Mouse (Mus musculus): ENCODE results near the gene Miga2.
A peak's percentile ranks its signal among the peaks of the same experiment; 100 is the strongest.

Gene Miga2

DNA sequence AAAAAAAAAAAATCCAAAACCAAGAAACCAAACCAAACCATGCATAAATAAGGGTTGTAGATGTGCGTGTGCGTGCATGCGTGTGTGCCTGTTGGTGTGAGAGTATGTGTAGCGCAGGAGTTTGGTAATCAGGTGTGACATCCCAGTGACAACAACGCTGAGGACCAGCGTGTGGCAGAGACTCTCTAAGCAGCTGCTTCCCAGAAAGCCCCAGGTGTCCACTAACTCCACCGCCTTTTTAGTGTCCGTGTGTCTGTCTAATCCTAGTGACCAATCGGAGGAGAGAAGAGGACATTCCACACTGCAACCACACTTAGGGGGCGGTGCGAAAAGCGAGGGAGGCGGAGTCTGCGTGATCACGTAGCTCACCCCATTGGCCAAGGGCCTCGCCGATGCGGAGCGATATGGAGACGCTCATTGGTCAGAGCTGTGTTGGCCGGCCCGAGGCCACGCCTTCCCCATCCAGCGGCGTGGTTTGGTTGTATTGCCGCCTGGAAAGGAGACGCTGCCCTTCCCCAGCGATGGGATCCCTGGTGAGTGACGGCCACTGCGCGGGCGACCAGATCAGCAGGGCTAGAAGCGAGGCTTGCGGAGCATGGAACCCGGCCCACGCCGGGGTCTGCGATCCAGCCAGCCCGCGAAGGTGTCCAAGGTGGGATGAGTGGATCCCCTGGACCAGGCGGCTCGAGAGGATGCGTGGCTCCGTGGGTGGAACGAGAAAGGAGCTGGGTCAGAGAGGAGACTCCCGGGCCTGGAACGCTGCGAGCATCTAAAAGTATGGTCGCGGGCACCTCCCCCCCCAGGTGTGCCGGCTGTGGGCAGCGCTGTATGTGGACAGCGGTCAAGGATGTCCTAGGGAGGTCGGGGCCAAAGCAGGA is at the start of gene Miga2:
TSS of gene Miga2 (plus strand) at position 461 of the 878 bp plus-strand sequence.
- peak; percentile 99 for DNase-seq (ENCODE audit: low spot score in 2 of 2)

DNA sequence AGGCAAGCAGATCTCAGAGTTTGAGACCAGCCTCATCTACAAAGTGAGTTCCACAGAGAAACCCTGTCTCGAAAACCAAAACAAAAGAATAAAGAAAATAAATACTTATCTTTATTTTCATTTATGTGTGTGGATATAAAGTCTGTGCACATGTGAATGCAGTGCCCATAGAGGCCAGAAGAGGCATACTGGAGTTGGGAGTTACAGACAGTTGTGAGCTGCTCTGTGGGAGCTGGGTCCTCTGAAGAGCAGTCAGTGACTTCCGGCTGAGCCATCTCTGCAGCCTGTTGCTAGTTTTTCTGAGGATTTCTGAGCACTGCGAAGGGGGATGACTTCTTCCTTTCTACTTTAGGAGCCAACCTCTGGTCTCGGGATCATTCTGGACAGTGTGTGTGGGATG is 47.9 kb upstream of the Miga2 start:
- no peak for DNase-seq (ENCODE audit: low spot score in 2 of 2)

DNA sequence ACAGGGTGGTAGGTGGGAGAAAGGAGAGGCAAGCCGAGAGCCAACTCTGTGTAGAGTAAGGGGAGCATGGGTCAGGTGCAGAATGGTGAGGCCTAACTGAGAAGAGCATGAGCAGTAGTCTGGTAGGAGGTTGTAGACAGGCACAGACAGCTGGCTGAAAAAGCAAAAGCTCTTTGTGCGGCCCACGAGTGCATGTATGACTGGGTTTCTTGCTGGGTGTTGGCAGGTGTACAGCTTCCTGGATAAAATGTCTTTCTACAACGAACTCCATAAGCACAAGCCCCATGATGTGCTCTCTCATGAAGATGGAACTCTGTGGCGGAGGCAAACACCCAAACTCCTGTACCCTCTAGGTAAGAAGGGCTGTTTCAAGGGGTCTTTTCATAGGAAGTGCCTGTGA is 47.1 kb upstream of the Miga2 start:
- no peak for DNase-seq (ENCODE audit: low spot score in 2 of 2)

DNA sequence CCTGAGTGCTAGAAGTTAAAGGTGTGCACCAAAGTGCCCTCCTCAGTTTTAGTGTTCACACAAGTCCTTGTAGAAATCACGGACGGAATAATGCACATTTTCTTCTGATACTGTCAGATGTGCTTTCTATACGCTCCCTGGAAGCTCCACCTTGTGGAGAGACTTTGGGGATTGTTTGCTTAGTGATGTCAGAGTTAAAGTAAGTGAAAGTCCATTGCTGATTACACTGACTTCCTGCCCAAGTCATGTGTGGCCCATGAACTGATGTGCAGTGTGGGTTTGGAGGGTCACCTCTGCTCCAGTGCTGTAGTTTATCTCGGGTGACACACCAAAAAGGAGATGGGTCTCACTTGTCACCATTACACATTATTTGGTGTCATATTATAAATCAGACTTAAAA is 44.8 kb upstream of the Miga2 start:
- no peak for DNase-seq (ENCODE audit: low spot score in 2 of 2)

DNA sequence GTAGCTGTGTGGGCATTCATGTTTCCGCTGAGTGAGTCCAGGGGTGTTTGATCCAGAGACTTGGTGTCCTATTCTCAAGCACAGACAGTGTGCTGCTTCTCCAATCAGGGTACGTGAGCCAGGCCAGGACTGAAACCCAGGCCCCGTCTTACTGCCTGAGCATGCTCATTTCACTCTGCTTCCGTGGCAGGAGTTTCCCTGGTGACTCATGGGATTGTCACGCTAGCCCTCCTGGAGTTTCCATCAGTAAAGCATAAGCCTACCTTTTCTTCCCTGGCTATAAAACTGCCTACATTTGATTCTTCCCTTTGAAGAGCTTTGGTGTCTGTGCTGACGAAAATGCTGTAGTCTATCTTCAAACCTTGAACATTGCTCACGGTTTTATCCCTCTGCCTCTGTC is 40.9 kb upstream of the Miga2 start:
- no peak for DNase-seq (ENCODE audit: low spot score in 2 of 2)

DNA sequence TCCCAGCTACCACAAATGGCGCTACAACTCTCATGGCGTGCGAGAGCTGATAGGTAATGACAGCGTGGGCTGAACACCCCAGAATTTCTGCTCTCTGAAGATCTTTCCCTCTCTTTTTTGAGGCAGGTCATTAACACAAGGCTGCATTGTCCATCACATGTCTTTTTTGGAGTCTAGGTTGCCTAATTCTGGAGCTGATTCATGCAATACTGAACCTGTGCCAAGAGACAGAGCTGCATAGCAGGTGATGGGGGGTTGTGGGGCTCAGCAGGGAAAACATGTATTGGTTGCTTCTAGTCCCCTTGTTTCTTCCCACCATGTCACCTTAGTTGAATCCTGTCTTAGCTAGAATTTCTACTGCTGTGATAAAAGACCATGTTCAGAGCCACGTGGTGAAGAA is 38.7 kb upstream of the Miga2 start:
- DNase-seq (ENCODE audit: low spot score in 2 of 2) = no peak

DNA sequence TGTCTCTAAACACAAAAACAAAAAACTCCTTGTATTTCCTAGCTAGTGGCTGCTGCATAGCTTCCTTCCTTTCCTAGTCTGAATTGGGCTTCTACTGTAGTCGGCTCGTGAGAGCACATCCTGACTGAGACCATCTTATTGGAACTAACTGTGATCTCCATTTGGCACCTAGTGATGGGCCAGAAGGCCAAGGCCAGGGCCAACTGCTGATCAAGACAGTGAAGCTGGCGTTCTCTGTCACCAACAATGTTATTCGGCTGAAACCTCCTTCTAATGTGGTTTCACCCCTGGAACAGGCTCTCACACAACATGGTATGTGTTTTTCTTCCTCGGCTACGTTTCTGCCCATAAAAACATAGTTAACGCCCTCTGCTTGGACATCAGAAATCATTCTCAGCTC is 36.8 kb upstream of the Miga2 start:
- no peak for DNase-seq (ENCODE audit: low spot score in 2 of 2)

DNA sequence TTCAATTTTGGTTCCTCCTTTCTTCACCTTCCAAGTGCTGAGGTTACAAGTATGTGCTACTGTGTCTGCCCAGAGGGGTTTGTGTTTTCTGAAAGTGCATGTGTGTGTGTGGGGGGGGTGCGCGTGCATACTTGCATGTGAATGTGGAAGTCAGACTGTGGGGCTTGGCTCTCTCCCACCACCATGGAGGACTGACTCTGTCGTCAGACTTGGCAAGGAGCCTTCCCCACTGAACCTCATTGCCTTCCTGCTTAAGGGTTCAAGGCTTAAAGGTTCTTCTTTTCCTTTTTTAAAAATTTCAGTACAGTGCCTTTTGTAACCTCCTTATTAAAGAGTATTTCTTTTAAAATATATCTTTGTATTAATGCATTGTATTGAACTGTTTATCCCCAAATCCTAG is 35.2 kb upstream of the Miga2 start:
- no peak for DNase-seq (ENCODE audit: low spot score in 2 of 2)

DNA sequence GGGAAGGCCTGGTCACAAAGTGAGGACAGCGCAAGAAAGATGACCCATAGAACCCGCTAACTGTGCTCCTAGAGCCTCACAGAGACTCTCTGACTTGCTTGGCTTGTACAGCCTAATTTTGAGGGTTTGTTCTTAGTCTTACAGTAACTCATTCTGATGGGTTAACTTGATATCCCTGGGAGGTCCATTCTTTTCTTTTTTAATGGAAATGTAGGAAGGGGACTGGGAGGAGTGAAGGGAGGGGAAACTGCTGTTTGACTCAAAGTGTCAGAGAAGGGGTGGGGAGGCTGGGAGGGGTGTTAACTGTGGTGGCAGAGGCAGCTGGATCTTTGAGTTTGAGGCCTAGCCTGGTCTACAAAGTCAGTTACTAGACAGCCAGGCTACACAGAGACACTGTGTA is 28.7 kb upstream of the Miga2 start:
- no peak for DNase-seq (ENCODE audit: low spot score in 2 of 2)

DNA sequence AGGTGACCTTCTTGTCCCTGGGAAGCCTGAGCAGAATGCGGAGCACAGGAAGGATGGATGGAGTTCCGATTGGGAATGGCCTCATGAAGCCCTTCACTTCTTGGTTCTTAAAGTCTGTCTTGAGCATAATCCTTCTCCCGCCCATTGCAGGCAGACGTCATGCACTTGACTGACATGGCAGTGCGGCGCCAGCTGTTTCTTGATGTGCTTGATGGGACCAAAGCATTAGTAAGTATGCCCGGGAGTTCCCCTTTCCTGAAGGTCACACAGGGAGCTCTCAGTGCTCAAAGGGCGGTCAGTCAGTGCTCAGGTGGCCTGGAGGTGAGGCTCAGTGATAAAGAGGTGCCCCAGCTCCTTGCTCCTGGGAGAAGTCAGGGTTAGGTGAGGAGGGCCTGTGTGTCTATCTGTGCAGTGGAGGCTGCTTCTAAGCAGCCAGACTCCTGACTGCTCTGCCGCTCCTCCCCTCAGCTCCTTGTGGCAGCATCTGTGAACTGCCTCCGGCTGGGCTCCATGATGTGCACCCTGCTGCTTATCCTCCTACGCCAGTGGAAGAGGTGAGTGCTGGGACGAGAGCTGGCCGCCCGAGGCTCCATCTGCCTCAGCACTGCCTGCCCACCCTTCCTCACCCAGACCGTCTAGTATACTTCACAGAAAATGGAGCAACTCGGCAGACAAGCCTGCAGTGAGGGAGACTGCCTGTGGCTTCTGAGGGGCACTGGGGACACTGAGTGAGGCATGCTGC is 27.7 kb upstream of the Miga2 start:
- no peak for DNase-seq (ENCODE audit: low spot score in 2 of 2)

DNA sequence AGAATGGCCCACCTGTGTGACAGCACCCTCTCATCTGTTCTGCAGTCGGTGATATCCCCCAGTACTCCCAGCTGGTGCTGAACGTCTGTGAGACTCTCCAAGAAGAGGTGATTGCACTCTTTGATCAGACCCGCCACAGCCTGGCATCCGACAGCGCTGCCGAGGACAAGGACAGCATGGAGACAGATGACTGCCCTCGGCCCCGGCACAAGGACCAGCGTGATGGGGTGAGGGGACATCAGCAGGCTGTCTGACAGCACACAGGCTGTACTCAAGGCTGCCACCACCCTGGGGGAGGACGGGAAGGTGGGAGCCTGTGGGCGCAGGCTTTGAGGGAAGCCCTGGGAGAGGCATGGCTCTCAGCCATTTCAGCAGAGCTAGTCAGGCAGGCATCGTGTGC is 26.9 kb upstream of the Miga2 start:
- no peak for DNase-seq (ENCODE audit: low spot score in 2 of 2)

DNA sequence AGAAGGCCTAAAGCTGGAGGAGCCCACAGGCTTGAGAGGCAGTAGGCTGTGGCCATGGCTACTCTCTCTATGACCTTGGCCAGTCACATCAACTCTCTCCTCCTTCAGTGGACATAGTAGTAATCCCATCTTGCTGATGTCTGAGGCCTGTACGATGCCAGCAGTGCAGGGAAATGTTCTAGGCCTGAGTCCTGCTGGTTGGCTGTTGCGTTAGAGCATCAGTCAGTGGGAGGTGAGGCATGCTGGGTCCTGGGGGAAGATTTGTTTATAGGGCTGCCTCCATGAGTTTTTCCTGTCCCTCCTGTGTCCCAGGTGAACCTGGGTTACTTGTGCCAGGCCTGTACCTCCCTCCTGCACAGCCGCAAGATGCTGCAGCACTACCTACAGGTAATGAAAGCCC is 22.0 kb upstream of the Miga2 start:
- no peak for DNase-seq (ENCODE audit: low spot score in 2 of 2)

DNA sequence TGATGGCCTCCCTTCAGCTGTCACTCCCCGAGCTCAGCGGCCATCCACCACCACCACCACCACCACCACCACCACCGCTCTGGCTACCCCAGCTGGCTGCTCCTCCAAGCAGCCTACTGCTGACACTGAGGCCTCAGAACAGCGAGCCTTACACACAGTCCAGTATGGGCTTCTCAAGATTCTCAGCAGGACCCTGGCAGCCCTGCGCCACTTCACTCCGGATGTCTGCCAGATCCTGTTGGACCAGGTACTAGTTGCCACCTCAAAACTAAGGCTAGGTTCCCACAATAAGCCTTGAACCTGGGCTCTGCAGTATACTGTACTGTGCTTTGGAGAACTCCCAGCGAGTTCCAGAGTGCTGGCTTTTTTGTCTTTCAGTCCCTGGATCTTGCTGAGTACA is 21.5 kb upstream of the Miga2 start:
- DNase-seq (ENCODE audit: low spot score in 2 of 2) = no peak

DNA sequence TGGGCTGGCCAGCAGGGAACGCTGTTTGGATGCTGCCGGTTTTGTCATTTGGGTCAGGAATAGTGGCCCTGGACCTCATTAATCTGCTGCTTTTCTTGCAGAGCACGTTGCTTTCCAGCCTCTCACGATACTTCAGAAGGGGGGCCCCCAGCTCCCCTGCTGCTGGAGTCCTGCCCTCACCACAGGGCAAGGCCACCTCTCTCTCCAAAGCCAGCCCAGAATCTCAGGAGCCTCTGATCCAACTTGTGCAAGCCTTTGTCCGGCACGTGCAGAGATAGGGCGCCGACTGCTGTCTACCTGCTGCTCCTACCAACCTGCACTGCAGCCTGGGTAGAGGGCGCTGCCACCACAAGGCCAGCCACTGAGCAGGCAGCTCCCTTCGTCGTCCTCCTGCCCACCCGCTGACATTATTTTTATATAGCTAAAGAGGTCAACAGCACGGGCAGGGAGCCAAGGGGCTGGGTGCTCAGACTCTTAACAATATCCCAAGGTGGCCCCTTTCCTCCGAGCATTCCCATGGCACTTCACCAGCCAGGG is 20.4 kb upstream of the Miga2 start:
- DNase-seq (ENCODE audit: low spot score in 2 of 2) = no peak

DNA sequence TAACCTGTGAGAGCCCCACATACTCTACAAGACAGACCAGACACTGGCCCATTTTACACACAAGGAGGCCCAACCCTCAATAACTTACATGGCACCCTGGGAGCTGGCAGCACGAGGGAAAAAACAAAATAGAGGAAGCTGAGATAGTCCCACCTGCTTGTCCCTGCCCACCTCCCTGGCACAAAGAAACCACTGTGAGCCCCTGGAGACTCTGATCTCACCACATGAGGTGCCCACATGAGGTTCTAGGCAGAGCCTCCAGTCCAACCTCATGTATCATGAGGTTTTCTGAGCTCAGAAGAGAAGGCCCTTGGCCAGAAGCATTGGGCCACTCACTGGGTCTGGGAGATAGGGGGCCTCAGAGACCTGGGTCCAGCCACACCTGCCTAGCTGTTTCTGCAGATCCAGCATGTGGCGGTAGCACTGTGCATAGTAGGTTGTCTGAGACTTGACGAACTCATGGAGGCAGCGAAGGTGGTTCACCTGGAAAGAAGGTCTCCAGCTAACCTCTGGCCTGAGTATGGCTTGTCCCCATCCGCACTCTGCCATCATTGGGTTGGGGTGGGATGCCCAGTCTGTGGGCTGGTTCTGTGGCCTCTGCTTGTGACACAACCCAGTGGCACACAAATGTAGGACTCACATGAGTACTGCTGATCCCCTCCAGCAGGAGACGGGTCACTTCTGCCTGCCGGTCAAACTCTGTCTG is 17.9 kb upstream of the Miga2 start:
- DNase-seq (ENCODE audit: low spot score in 2 of 2) = peak; percentile 52 to 58

DNA sequence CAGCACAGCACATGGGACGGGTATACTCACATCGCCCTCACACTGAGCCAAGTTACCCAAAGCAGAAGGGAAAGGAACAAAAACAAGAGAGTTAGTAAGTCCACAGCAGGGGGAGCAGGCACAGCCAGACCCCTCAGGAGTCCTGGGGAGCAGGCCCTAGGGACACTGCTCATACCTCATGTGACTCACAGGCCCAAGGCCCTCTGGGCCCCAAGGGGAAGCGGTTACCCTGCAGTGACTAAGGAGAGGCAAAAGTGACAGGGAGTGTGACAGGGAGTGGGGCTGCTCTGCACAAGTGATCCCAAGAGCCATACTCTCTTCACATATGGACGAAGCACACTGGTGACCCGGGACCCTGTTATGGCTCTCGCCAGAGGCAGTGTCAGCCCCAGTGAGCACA is 14.8 kb upstream of the Miga2 start:
- no peak for DNase-seq (ENCODE audit: low spot score in 2 of 2)

DNA sequence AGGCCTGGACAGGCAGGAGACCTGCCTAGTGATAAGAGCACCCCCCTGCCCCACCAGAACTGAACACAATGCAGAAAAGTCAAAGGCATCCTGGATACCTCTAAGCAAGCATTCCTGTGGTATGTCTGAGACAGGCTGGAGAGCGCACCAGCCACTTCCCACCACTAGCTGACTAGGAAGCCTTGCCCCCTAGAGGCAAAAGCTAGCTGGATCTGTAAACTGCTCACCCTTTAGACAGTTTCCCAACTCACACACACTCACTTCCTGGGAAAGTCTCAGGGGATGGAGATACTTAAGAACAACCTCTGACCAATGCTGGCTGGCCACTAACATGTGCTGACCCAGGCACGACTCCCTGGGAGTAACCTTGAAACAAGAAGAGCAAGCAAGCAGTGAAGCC is 12.9 kb upstream of the Miga2 start:
- DNase-seq (ENCODE audit: low spot score in 2 of 2) = no peak

DNA sequence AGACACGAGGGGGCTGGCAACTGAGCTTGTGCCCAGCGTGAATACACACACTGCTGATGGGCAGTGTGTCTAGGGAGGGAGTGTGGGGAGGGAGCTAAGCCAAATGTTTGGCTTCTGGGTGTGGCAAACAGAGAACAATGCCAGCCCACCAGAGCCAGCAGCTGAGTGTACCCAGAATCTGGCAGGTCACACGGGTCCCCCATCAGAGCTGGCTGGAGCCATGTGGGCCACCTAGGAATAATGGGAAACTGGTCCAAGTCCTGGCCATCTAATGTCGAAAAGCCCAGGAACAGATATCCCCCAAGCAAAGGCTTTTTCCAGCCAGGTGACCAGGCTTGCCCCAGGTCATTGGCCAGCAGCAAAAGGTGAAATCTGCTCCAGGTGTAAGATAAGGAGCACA is 8.2 kb upstream of the Miga2 start:
- no peak for DNase-seq (ENCODE audit: low spot score in 2 of 2)

DNA sequence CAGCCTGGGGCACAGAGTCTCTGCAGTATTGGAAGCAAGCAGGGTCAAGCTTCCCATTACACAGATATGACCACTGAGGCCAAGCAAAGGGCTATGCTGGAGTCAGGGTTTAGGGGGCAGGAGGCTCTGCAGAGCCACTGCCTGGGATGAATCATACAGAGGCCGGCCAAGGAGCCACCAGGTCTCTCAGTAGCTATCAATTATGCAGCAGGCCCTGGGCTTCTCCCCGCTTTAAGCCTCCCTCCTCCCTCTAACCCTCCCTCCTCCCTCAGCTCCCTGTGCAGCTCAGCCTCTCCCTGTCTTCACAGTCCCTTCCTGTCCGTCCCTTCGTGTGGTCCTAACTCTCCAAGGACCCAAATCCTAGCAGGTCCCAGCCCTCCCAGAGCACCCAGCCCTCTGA is 7.8 kb upstream of the Miga2 start:
- no peak for DNase-seq (ENCODE audit: low spot score in 2 of 2)

DNA sequence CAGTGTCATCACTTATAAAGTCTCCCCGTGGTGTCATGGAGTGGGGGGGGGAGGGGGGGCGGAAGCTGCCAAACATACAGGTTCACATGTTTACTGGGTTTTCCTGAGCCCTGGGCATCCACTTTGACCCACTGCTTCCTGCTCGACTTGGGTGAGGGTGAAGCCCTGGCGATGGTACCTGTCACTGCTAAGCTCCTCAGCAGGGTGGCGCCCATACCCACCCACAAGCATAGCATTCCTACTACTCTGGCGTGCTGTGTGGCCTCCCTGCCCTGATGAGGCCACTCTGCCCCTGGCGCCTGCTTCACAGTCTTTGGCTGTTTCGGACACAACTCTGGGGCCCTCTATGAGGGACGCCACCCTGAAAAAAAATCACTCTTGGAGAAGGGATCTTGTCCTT is 7.1 kb upstream of the Miga2 start:
- no peak for DNase-seq (ENCODE audit: low spot score in 2 of 2)

DNA sequence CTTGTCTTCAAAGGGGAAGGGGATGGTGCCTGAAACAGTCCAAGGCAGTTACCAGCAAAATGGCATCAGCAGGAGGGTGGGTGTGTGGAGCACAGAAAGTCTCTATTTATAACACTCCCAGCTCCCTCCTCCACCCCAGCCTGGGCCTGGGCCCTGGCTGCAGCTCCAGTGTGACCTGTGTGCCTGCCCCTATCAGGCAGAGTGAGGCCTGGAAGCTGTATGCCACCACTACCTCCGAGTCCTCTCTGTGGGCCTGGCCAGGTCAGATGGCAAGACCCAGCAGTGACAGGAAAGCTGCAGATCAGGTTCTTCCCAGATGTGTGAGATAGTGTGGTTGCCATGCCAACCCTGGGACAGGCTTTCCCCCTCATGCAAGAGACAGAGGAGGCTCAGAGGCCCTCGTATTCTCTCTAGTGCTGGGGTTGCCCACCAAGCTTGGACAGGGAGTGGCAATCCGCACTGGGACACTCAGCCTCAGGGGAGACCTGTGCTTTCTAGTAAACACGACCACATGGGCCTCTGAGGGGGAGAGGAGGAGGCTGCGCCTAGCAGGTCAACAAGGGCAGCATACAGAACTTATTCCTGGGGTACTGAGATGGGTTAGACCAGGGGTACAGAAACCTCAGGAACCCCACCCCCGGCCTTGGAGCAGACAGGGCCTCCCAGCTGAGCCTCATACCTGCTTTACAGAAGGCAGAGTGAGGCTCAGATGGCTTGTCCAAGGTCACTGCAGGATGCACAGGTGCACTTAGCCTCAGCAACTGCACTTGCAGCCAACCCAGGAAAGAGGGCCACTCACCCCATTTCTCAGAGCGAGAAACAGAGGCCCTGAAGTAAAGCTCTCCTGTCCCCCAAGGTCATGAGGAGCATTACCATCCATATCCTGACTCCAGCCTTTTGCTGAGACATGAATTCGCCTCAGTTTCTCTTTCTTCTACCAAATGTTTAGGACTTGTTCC is 6.2 kb upstream of the Miga2 start:
- DNase-seq (ENCODE audit: low spot score in 2 of 2) = no peak

Measured in spleen, postnatal 36 days (tissue).